Mouse (Mus musculus): ENCODE measurements at regions not wholly inside any gene's neighbourhood (a gene's known extent, or its start where the extent isn't known, plus 50 kb on each side); places are given as distances from the start of the nearest gene placed in this dataset.

DNA sequence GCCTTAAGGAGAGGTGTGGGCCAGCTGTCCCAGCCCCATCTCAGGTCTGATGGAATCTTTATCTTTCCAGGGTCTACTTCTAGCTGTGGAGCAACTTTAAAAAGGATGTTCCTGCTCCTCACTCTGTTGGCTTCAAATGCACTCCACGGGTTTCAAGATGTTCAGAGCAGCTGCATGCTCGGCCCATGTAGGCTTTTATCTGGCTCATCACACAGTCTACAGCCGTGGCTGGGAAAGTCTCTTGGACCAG, 61.2 kb upstream of the Cpm start:
- WGBS, result 87% methylated on average over 3 of the region's 3 CpGs
- Histone ChIP-seq H3K9ac (ENCODE audit: low read length) (no peak overlapping the region), H3K27ac (ENCODE audit: low read depth, low read length) (no peak overlapping the region), H3K36me3 (ENCODE audit: control insufficient read depth, insufficient read depth, low read length) (no peaks in the 10 kb centered on the region), H3K4me1 (ENCODE audit: control insufficient read depth, insufficient read depth, low read length) (peaks cover 9% of the 10 kb centered on the region), H3K27me3 (ENCODE audit: control insufficient read depth, insufficient read depth, low read length) (peaks cover 10% of the 10 kb centered on the region), H3K9me3 (ENCODE audit: control insufficient read depth, low read length) (no peaks in the 10 kb centered on the region; the same call in 1 of the 2 replicates), H3K4me2 (no peak overlapping the region), H3K4me3 (ENCODE audit: low read depth, low read length) (no peak overlapping the region)
- peak; percentile 71 for DNase-seq (ENCODE audit: low spot score, missing footprints)
- ATAC-seq (ENCODE audit: low FRiP score), result no peak

DNA sequence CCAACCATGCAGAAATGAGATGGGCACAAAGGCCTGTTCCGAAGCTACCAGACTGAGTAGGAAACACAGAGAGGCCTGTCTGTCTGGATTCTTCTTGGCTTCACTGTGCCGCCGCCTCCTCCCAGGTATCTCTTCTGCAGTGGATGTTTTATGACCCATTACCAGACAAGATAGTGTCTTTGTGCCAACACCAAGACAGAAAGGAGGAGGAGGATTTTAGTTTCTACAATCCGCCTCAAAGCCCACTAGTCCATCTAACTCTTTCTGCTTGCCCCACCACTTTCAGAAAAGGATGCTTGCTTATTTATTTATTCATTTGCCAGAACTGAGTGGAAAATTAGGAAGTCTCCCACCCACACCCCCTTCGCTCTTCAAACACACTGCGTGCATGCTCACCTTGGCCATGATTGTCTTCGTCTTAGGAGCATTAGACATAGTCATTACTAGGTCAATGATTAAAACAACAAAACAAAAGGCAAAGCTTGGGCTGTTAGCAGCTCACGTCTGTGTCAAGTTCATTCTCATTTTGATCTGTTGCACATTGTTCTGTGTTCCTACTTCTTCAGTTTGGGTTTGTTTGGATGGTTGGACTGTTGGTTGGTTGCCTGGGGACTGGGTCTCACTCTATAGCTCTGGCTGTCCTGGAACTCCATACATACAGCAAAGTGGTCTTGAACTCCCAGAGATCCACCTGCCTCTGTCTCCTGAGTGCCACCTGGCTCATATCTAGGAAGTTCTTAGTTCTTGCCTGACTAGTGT, 61.7 kb upstream of the Cpm start:
- DNase-seq (ENCODE audit: low spot score, missing footprints), result peak; percentile 26
- Histone ChIP-seq H3K4me1 (ENCODE audit: control insufficient read depth, insufficient read depth, low read length) (peaks cover 8% of the 10 kb centered on the region), H3K9me3 (ENCODE audit: control insufficient read depth, low read length) (no peaks in the 10 kb centered on the region; the same call in 1 of the 2 replicates), H3K27ac (ENCODE audit: low read depth, low read length) (no peak overlapping the region), H3K27me3 (ENCODE audit: control insufficient read depth, insufficient read depth, low read length) (peaks cover 7% of the 10 kb centered on the region), H3K4me3 (ENCODE audit: low read depth, low read length) (no peak overlapping the region), H3K4me2 (no peak overlapping the region), H3K36me3 (ENCODE audit: control insufficient read depth, insufficient read depth, low read length) (no peaks in the 10 kb centered on the region), H3K9ac (ENCODE audit: low read length) (no peak overlapping the region)
- ATAC-seq (ENCODE audit: low FRiP score), result no peak
- WGBS, result 93% methylated on average over 8 of the region's 8 CpGs

DNA sequence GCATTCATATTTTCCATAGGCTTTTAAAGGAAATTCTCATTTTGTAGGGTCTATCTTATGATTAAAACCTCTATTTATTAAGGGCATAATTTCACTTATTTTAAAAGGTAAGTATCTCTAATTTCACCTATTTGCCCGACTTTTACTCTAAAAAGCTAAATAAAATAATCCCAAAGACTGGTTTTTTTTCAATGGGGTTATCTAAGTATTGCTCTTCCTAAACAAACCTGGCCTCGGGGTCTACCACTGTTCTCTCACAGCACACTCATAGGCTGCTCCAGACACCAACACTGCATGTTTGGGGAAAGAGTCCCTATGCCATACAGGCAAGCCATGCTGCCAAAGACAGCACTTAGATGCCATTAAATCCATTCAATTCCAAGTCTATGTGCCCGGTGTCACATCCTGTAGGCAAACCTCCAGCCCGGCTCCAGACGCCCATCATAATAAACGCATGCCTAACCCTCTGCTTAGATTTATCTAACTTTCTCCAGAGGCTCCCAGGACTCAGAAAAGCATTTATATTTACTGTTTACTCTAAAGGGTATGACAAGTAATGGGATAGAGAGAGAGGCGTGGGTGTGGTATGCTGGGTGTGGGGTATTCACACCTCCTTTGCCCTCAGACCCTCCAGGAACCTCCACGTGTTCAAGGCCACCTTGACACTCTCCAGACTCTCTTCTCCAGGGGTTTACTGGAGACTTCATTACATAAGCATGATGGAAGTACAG, 62.5 kb upstream of the Cpm start:
- ATAC-seq (ENCODE audit: low FRiP score) (no peak), DNase-seq (ENCODE audit: low spot score, missing footprints) (peak; percentile 79)
- no peaks in the 10 kb centered on the region; the same call in 1 of the 2 replicates for H3K9me3 ChIP-seq (ENCODE audit: control insufficient read depth, low read length)
- H3K4me2 ChIP-seq, result no peak overlapping the region
- peaks cover 7% of the 10 kb centered on the region for H3K4me1 ChIP-seq (ENCODE audit: control insufficient read depth, insufficient read depth, low read length)
- H3K36me3 ChIP-seq (ENCODE audit: control insufficient read depth, insufficient read depth, low read length), result no peaks in the 10 kb centered on the region
- no peak overlapping the region for H3K27ac ChIP-seq (ENCODE audit: low read depth, low read length)
- no peak overlapping the region for H3K9ac ChIP-seq (ENCODE audit: low read length)
- peaks cover under 1% of the 10 kb centered on the region; the same call in 1 of the 2 replicates for H3K27me3 ChIP-seq (ENCODE audit: control insufficient read depth, insufficient read depth, low read length)
- H3K4me3 ChIP-seq (ENCODE audit: low read depth, low read length), result no peak overlapping the region
- WGBS, result 90% methylated on average over 8 of the region's 8 CpGs

DNA sequence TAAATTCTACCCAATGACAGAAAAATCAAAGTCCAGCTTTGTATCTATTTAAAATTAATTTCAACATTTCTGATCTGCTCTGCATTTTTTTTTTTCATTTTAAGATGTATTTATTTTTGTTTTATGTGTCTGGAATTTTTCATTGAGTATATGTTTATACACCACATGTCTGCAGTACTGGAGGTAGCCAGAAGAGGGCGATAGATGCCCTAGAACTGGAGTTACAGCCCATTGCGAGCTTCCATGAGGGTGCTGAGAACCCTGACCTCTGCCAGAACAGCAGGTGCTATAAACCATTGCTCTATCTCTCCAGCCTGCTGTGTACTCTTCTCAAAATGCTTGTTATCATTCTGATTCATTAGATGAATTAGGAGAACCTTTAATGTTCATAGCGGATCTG, 63.1 kb upstream of the Cpm start:
- DNase-seq (ENCODE audit: low spot score, missing footprints) (peak; percentile 65), ATAC-seq (ENCODE audit: low FRiP score) (no peak)
- H3K9ac ChIP-seq (ENCODE audit: low read length), result no peak overlapping the region
- 81% methylated on average over 3 of the region's 3 CpGs for WGBS
- no peak overlapping the region for H3K27ac ChIP-seq (ENCODE audit: low read depth, low read length)
- peaks cover 3% of the 10 kb centered on the region for H3K4me1 ChIP-seq (ENCODE audit: control insufficient read depth, insufficient read depth, low read length)
- H3K27me3 ChIP-seq (ENCODE audit: control insufficient read depth, insufficient read depth, low read length), result no peaks in the 10 kb centered on the region
- no peak overlapping the region for H3K4me3 ChIP-seq (ENCODE audit: low read depth, low read length)
- no peak overlapping the region for H3K4me2 ChIP-seq
- H3K9me3 ChIP-seq (ENCODE audit: control insufficient read depth, low read length), result no peaks in the 10 kb centered on the region; the same call in 1 of the 2 replicates
- no peaks in the 10 kb centered on the region for H3K36me3 ChIP-seq (ENCODE audit: control insufficient read depth, insufficient read depth, low read length)

DNA sequence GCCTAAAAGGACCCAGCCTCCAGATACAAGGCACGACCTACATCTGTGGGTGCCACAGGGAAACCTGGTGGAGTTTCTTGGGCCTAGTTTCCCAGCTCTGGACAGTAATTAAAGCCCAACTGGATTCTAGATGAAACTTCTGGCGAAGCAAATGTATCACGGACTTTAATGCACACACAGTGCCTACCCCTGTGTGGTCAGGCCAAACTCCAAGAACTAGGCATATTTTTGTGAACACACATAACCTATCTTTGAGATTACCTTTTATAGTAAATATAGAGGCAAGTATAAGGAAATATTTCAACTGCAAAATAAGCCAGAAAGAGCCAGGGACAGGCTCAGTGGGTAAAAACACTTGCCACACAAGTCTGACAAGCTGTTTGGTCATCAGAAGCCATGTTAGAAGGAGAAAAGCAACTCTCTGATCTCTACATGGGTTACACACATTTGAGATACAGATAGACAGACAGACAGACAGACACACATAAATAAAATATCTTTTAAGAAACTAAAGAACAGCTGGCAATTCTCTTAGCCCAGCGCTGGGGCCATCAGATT, 63.7 kb upstream of the Cpm start:
- Histone ChIP-seq H3K9ac (ENCODE audit: low read length) (no peak overlapping the region), H3K9me3 (ENCODE audit: control insufficient read depth, low read length) (no peaks in the 10 kb centered on the region; the same call in 1 of the 2 replicates), H3K36me3 (ENCODE audit: control insufficient read depth, insufficient read depth, low read length) (no peaks in the 10 kb centered on the region), H3K4me3 (ENCODE audit: low read depth, low read length) (no peak overlapping the region), H3K27ac (ENCODE audit: low read depth, low read length) (no peak overlapping the region), H3K27me3 (ENCODE audit: control insufficient read depth, insufficient read depth, low read length) (no peaks in the 10 kb centered on the region), H3K4me1 (ENCODE audit: control insufficient read depth, insufficient read depth, low read length) (no peaks in the 10 kb centered on the region), H3K4me2 (no peak overlapping the region)
- WGBS, result 86% methylated on average over 4 of the region's 4 CpGs
- DNase-seq (ENCODE audit: low spot score, missing footprints) (no peak), ATAC-seq (ENCODE audit: low FRiP score) (no peak)

DNA sequence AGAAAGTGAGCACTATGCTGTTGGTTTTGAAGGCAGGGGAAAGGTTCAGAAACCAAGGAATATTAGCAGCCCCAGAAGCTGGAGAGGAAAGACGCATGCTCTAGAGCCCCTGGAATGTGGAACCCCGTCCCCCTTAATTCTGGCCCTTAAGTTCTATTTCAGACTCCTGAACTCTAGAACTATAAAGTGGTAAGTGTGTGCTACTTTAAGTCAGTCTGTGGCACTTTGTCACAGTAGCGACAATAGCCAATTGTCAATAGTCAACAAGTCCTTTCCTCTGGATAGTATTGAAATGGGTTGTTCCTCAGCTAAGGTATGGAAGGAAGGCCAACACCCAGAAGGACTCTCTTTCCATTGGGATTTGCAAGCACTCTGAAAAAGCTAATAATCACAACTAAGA, 64.2 kb upstream of the Cpm start:
- no peaks in the 10 kb centered on the region for H3K4me1 ChIP-seq (ENCODE audit: control insufficient read depth, insufficient read depth, low read length)
- no peak overlapping the region for H3K27ac ChIP-seq (ENCODE audit: low read depth, low read length)
- H3K9me3 ChIP-seq (ENCODE audit: control insufficient read depth, low read length), result no peaks in the 10 kb centered on the region; the same call in 1 of the 2 replicates
- DNase-seq (ENCODE audit: low spot score, missing footprints), result no peak
- WGBS, result 96% methylated on average over 3 of the region's 3 CpGs
- H3K9ac ChIP-seq (ENCODE audit: low read length), result no peak overlapping the region
- no peak overlapping the region for H3K4me2 ChIP-seq
- H3K36me3 ChIP-seq (ENCODE audit: control insufficient read depth, insufficient read depth, low read length), result no peaks in the 10 kb centered on the region
- H3K4me3 ChIP-seq (ENCODE audit: low read depth, low read length), result no peak overlapping the region
- ATAC-seq (ENCODE audit: low FRiP score), result no peak
- no peaks in the 10 kb centered on the region for H3K27me3 ChIP-seq (ENCODE audit: control insufficient read depth, insufficient read depth, low read length)

DNA sequence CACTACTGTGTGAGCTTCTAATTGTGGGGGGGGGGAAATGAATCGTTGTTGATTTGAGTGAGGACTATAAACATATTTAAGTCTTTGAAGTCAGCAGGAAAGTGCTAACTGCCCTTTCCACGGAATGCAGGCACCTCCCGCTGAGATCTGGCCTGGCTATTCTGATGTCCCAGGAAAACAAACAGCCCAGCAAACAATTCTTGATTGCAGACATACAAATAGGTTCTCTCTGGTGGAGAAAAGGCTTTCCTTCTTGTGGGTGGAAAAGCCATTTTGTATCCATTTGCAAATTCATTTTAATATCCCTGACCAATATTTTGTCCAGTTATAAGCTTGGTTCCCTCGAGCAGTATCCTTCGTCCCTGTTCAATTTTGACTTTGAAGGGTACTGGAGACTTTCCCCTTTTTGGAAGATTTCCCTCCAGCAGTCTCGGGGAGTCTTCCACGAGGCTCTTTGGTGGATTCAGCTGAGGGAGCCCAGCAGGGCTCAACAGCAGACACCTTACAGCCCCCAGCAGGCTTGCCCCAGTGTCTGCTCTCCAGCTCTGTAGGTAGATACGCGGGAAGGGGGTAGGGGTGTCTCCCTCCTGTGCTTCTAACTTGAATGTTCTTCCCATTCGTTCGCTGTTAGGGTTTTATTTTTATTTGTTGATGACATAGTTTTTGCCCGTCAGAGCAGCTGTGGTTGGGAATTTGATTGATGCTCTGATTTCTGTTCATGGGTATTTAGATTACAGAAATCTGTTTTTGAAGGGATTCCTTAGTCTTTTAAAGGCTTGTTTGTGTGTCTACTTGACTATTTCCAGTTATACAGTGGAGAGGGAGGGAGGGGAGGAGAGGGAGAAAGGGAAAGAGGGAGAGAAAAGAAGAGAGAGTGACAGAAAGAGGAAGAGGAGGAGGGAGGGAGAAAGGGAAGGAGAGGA, 64.9 kb upstream of the Cpm start:
- Histone ChIP-seq H3K4me3 (ENCODE audit: low read depth, low read length) (no peak overlapping the region), H3K9ac (ENCODE audit: low read length) (no peak overlapping the region)

DNA sequence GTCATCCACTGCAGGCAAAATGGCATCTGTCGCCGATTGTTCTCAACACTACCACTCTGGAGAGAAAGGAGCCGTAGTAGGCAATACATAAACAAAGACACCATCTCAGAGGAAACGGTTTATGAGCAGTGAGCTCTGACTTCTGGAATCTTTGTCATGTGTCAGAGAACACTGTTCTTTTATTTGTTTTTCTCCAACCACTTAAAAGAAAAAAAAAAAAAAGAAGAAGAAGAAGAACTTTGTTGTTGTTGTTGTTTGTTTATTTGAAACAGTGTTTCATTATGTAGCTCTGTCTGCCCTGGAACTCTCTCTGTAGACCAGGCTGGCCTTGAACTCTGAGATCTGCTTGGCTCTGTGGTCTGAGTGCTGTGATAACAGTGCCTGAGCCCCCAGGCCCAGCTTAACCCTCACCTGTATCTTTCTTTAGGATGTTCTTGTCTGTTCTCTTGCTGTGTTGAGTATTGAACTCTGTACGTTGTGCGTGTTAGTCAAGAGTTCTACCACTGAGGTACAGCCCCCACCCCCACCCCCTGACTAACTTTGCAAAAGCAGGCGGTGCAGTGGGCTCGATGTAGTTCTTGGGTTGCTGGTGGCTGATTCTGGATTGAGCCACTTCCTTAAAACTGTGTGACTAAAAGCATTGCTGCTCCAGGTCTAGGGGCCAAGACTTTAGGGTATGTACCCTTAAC, 65.7 kb upstream of the Cpm start:
- 76% methylated on average over 8 of the region's 8 CpGs for WGBS
- Histone ChIP-seq H3K9me3 (ENCODE audit: control insufficient read depth, low read length) (no peaks in the 10 kb centered on the region; the same call in 1 of the 2 replicates), H3K4me3 (ENCODE audit: low read depth, low read length) (no peak overlapping the region), H3K36me3 (ENCODE audit: control insufficient read depth, insufficient read depth, low read length) (no peaks in the 10 kb centered on the region), H3K4me2 (no peak overlapping the region), H3K27me3 (ENCODE audit: control insufficient read depth, insufficient read depth, low read length) (no peaks in the 10 kb centered on the region), H3K27ac (ENCODE audit: low read depth, low read length) (no peak overlapping the region), H3K4me1 (ENCODE audit: control insufficient read depth, insufficient read depth, low read length) (no peaks in the 10 kb centered on the region), H3K9ac (ENCODE audit: low read length) (no peak overlapping the region)
- DNase-seq (ENCODE audit: low spot score, missing footprints), result peak; percentile 69
- no peak for ATAC-seq (ENCODE audit: low FRiP score)

More for the DNA sequence above, 64.9 kb upstream of the Cpm start:
- 43% methylated on average over 12 of the region's 12 CpGs for WGBS
- Histone ChIP-seq H3K9me3 (ENCODE audit: control insufficient read depth, low read length) (no peaks in the 10 kb centered on the region; the same call in 1 of the 2 replicates), H3K4me2 (no peak overlapping the region), H3K36me3 (ENCODE audit: control insufficient read depth, insufficient read depth, low read length) (no peaks in the 10 kb centered on the region), H3K27me3 (ENCODE audit: control insufficient read depth, insufficient read depth, low read length) (no peaks in the 10 kb centered on the region), H3K4me1 (ENCODE audit: control insufficient read depth, insufficient read depth, low read length) (no peaks in the 10 kb centered on the region), H3K27ac (ENCODE audit: low read depth, low read length) (no peak overlapping the region)
- DNase-seq (ENCODE audit: low spot score, missing footprints) (peak; percentile 61), ATAC-seq (ENCODE audit: low FRiP score) (no peak)
